Mouse (Mus musculus) C2C12 (cell line): ENCODE results near the gene Cacna1c.

Source experiments
- CEBPB ChIP-seq: IDR thresholded peaks from one replicate; pipeline ENCODE4 v1.6.1; 2011; ENCODE audit warnings: low read depth, mild to moderate bottlenecking, control low read depth, moderate library complexity
- CTCF ChIP-seq: IDR thresholded peaks from one replicate; pipeline ENCODE4 v1.5.1; 2011; ENCODE audit not compliant: control insufficient read depth, insufficient read depth, insufficient read length
- FOSL1 ChIP-seq: IDR thresholded peaks from one replicate; pipeline ENCODE4 v1.8.0; 2011; ENCODE audit warnings: mild to moderate bottlenecking, low read length; ENCODE audit not compliant: poor library complexity, insufficient read depth, severe bottlenecking
- MYOD1 ChIP-seq: IDR thresholded peaks from one replicate; pipeline ENCODE4 v1.6.1; 2011; ENCODE audit warnings: low read depth; ENCODE audit not compliant: control insufficient read depth, insufficient read length
- MYOG ChIP-seq: IDR thresholded peaks from one replicate; pipeline ENCODE4 v1.6.1; 2011; ENCODE audit not compliant: control insufficient read depth, insufficient read length; ENCODE audit errors: extremely low read depth

- TF ChIP-seq CTCF (no peak), MYOG (no peak), FOSL1 (no peak), MYOD1 (no peak), CEBPB (no peak)
Observed at GRCm38 (mm10) chr6:119194601-119195000, 1.6 kb downstream of the Cacna1c start.
